Mouse (Mus musculus) heart, adult 2 months (tissue): ENCODE results near the gene Spag7. TPM values are rescaled to one million over a fixed set of nuclear protein-coding genes. Genes with fewer than 3 reads are reported as not detected.

ENCODE experiments used
- DNase-seq, 2 experiments: peaks; one replicate each; pipeline ENCODE4 v3.0.0; 2021
- H3K27ac ChIP-seq: fragments of 200-600 bp; 2 replicates; pipeline ENCODE4 v1.8.1; 2022
- H3K27me3 ChIP-seq: fragments of 200-500 bp; 2 replicates; pipeline ENCODE4 v1.6.1; 2012; ENCODE audit warnings: mild to moderate bottlenecking, low read length, inconsistent platforms, mixed read lengths; ENCODE audit not compliant: control insufficient read depth, insufficient read depth
- H3K36me3 ChIP-seq: fragments of 200-500 bp; 2 replicates; pipeline ENCODE4 v1.6.1; 2012; ENCODE audit warnings: low read length, inconsistent platforms; ENCODE audit not compliant: control insufficient read depth, insufficient read depth
- H3K4me1 ChIP-seq: fragments of 200-500 bp; 2 replicates; pipeline ENCODE4 v1.6.1; 2011; ENCODE audit warnings: low read length; ENCODE audit not compliant: control insufficient read depth, insufficient read depth
- H3K4me3 ChIP-seq: fragments of 200-600 bp; 2 replicates; pipeline ENCODE4 v1.8.1; 2022
- H3K79me2 ChIP-seq: fragments of 200-500 bp; replicated peaks from 2 replicates; pipeline ENCODE4 v1.6.1; 2012; ENCODE audit warnings: mild to moderate bottlenecking, inconsistent platforms, low read length, moderate library complexity, mixed read lengths; ENCODE audit not compliant: control insufficient read depth, insufficient read depth
- H3K9ac ChIP-seq: fragments of 200-500 bp; 2 replicates; pipeline ENCODE4 v1.6.1; 2012; ENCODE audit warnings: low read depth, mild to moderate bottlenecking, control low read depth, inconsistent platforms, low read length, mixed read lengths
- CTCF ChIP-seq: fragments of 200-600 bp; IDR thresholded peaks from 2 replicates; pipeline ENCODE4 v1.8.1; 2022; ENCODE audit warnings: antibody characterized with exemption, mild to moderate bottlenecking, moderate library complexity
- EP300 ChIP-seq: fragments of 200-500 bp; IDR thresholded peaks from 2 replicates; pipeline ENCODE4 v1.6.1; 2011; ENCODE audit warnings: low read depth, low read length, control low read depth; ENCODE audit not compliant: insufficient read depth
- POLR2A ChIP-seq: fragments of 200-500 bp; IDR thresholded peaks from 2 replicates; pipeline ENCODE4 v1.6.1; 2011; ENCODE audit warnings: mild to moderate bottlenecking, low read depth, low read length, control low read depth; ENCODE audit not compliant: insufficient read depth
- WGBS: fragments of 180-500 bp; shearing (Covaris S2); methylation state at CpG from one replicate; pipeline ENCODE4 v1.1.7; 2018; 5-methylcytosine and 5-hydroxymethylcytosine counted together
- intact Hi-C: fragments of 180-260 bp; cut with DNase I; formaldehyde crosslinking; loops from one replicate; pipeline ENCODE4 v1.15.1; 2025
- polyA plus RNA-seq: library from polyadenylated mRNA; depleted of rRNA; stranded (reverse); fragments of >200 nt; gene quantifications from 2 replicates; pipeline ENCODE4 v1.2.3, GENCODE M21; 2012
- total RNA-seq, 2 experiments: library from RNA; stranded (reverse); gene quantifications; 2 replicates each; pipeline ENCODE4 v1.2.3; 2021

The Spag7 gene
- total and polyA plus RNA-seq, 3 experiments = 72.9 to 99.4 (median 82.8) TPM

GRCm38 (mm10) chr11:70678576-70678975 is 9.4 kb upstream of the Spag7 start:
- Histone ChIP-seq H3K79me2 (no peaks in the 10 kb centered on the region), H3K9ac (no peak overlapping the region), H3K36me3 (no peaks in the 10 kb centered on the region; the same call in 1 of the 2 replicates), H3K27ac (no peak overlapping the region), H3K4me1 (peaks cover 1% of the 10 kb centered on the region), H3K27me3 (no peaks in the 10 kb centered on the region), H3K4me3 (no peak overlapping the region)
- no peak for TF ChIP-seq POLR2A
- no peak for TF ChIP-seq CTCF
- no peak for TF ChIP-seq EP300
- intact Hi-C loops = no loop called here
- DNase-seq = no peak
- WGBS = 93% methylated on average over 2 of the region's 2 CpGs

GRCm38 (mm10) chr11:70678092-70678491 is 8.9 kb upstream of the Spag7 start:
- DNase-seq = no peak
- 88% methylated on average over 9 of the region's 9 CpGs for WGBS
- Histone ChIP-seq H3K36me3 (no peaks in the 10 kb centered on the region; the same call in 1 of the 2 replicates), H3K79me2 (no peaks in the 10 kb centered on the region), H3K4me1 (peaks cover 1% of the 10 kb centered on the region), H3K27ac (no peak overlapping the region), H3K4me3 (no peak overlapping the region), H3K27me3 (no peaks in the 10 kb centered on the region), H3K9ac (no peak overlapping the region)
- TF ChIP-seq EP300 (no peak), CTCF (no peak), POLR2A (no peak)
- intact Hi-C loops = no loop called here

- intact Hi-C loops = no loop called here
- no peak overlapping the region for H3K9ac ChIP-seq
- no peak overlapping the region for H3K27ac ChIP-seq
- no peak for TF ChIP-seq CTCF
- TF ChIP-seq POLR2A = no peak
- no peak for TF ChIP-seq EP300
- H3K79me2 ChIP-seq = no peaks in the 10 kb centered on the region
- H3K36me3 ChIP-seq = no peaks in the 10 kb centered on the region; the same call in 1 of the 2 replicates
- no peaks in the 10 kb centered on the region for H3K4me1 ChIP-seq
- no peaks in the 10 kb centered on the region for H3K27me3 ChIP-seq
- H3K4me3 ChIP-seq = no peak overlapping the region
- no peak for DNase-seq
- 78% methylated on average over 11 of the region's 11 CpGs for WGBS
Observed at GRCm38 (mm10) chr11:70674501-70674900, 5.3 kb upstream of the Spag7 start.

- WGBS = 89% methylated on average over 6 of the region's 6 CpGs
- TF ChIP-seq POLR2A (no peak), CTCF (no peak), EP300 (no peak)
- intact Hi-C loops = no loop called here
- Histone ChIP-seq H3K79me2 (no peaks in the 10 kb centered on the region), H3K27me3 (no peaks in the 10 kb centered on the region), H3K4me1 (no peaks in the 10 kb centered on the region), H3K27ac (no peak overlapping the region), H3K36me3 (no peaks in the 10 kb centered on the region; the same call in 1 of the 2 replicates), H3K4me3 (no peak overlapping the region), H3K9ac (no peak overlapping the region)
- no peak for DNase-seq
Observed at GRCm38 (mm10) chr11:70674014-70674413, 4.8 kb upstream of the Spag7 start.

- intact Hi-C loops = no loop called here
- no peaks in the 10 kb centered on the region; the same call in 1 of the 2 replicates for H3K36me3 ChIP-seq
- no peak overlapping the region for H3K27ac ChIP-seq
- H3K27me3 ChIP-seq = no peaks in the 10 kb centered on the region
- H3K4me1 ChIP-seq = peaks cover 2% of the 10 kb centered on the region
- WGBS = 83% methylated on average over 16 of the region's 16 CpGs
- no peak for DNase-seq
- no peak for TF ChIP-seq EP300
- no peak for TF ChIP-seq CTCF
- TF ChIP-seq POLR2A = no peak
- H3K4me3 ChIP-seq = no peak overlapping the region
- no peak overlapping the region for H3K9ac ChIP-seq
- H3K79me2 ChIP-seq = no peaks in the 10 kb centered on the region
Observed at GRCm38 (mm10) chr11:70671333-70672047, 2.3 kb upstream of the Spag7 start.

GRCm38 (mm10) chr11:70670483-70670882 is 1.3 kb upstream of the Spag7 start:
- TF ChIP-seq EP300 (no peak), CTCF (no peak), POLR2A (no peak)
- H3K27ac ChIP-seq = no peak overlapping the region
- DNase-seq = no peak
- WGBS = 69% methylated on average over 14 of the region's 14 CpGs
- intact Hi-C loops = loop anchor here (1.0 kb wide), 1 partner anchor 17 kb away; no protein-coding TSS in a partner anchor
- peaks cover 2% of the 10 kb centered on the region for H3K4me1 ChIP-seq
- no peak overlapping the region for H3K4me3 ChIP-seq
- H3K9ac ChIP-seq = no peak overlapping the region
- no peaks in the 10 kb centered on the region for H3K79me2 ChIP-seq
- H3K27me3 ChIP-seq = no peaks in the 10 kb centered on the region
- H3K36me3 ChIP-seq = no peaks in the 10 kb centered on the region; the same call in 1 of the 2 replicates
